Mouse (Mus musculus) olfactory bulb, adult 2 months (tissue): ENCODE results near the gene Thpo.

Source experiments
- CTCF ChIP-seq: fragments of 200-500 bp; IDR thresholded peaks from 2 replicates; pipeline ENCODE4 v1.5.1; 2012; ENCODE audit warnings: low read depth, mild to moderate bottlenecking, low read length, moderate library complexity; ENCODE audit not compliant: insufficient read depth
- POLR2A ChIP-seq: fragments of 200-500 bp; IDR thresholded peaks from 2 replicates; pipeline ENCODE4 v1.6.1; 2012; ENCODE audit warnings: mild to moderate bottlenecking, low read depth, low read length, moderate library complexity; ENCODE audit not compliant: insufficient read depth

DNA sequence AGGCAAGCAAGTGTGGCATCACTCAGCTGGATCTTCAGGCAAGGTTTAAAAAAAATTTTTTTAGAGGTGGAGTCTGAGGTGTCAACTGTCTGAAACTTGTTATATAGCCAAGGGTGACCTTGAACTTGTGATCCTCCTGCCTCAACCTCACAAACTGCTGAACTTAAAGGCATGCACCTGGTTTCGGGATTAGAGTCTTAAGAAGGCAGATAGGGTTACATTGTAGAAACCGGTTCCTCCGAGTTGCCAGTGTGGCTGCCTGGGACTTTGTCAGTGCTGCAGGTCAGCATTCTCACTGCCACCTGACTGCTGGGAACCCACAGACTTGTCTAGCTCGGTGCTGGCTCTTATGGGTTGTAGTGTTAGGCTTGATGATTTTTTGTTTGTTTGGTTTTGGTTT lies 11.1 kb downstream of the Thpo start:
- TF ChIP-seq CTCF: no peak
- no peak for TF ChIP-seq POLR2A
